Mouse (Mus musculus): Measurements from ENCODE around the gene Map3k12. TPM values are rescaled to one million over a fixed set of nuclear protein-coding genes. Genes with fewer than 3 reads are reported as not detected.

Map3k12 gene
- polyA plus RNA-seq, 1 experiment from 2014 or later, result 17.2 TPM

DNA sequence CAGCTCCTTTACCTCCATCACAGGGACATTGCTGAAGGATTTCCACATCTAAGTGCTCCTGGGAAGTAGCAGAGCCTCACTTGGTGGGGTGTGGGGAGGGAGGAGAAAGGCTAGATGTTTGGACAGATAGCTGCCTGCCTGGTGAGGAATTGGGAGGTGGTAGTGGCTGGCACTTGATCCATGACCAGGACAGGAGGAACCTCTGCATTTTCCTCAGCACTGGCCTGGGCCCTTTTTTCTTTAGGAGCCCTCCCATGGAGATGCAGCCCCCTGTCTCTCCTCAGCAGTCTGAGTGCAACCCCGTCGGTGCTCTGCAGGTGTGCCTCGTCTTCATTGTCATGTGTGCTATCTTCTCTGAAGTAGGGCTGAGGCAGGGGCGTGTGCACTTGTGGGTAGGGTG is 4.6 kb upstream of the Map3k12 start:
- no peak for ATAC-seq (ENCODE audit: low FRiP score, low TSS enrichment)
- H3K4me2 ChIP-seq (replicated peaks; ENCODE audit: low read depth, low read length), result no peak overlapping the region
- H3K36me3 ChIP-seq (ENCODE audit: insufficient read depth, low read length), result peaks cover 22% of the 10 kb centered on the region
- H3K27me3 ChIP-seq (ENCODE audit: insufficient read depth, low read length), result no peaks in the 10 kb centered on the region
- no peak overlapping the region for H3K4me3 ChIP-seq (ENCODE audit: low read length)
- no peak overlapping the region for H3K9ac ChIP-seq (replicated peaks; ENCODE audit: low read length)
- 69% methylated on average over 4 of the region's 4 CpGs for WGBS
- peaks cover 17% of the 10 kb centered on the region for H3K4me1 ChIP-seq (ENCODE audit: insufficient read depth, low read length)
- H3K9me3 ChIP-seq (ENCODE audit: low read length), result no peaks in the 10 kb centered on the region
- no peak overlapping the region for H3K27ac ChIP-seq (ENCODE audit: low read length)

DNA sequence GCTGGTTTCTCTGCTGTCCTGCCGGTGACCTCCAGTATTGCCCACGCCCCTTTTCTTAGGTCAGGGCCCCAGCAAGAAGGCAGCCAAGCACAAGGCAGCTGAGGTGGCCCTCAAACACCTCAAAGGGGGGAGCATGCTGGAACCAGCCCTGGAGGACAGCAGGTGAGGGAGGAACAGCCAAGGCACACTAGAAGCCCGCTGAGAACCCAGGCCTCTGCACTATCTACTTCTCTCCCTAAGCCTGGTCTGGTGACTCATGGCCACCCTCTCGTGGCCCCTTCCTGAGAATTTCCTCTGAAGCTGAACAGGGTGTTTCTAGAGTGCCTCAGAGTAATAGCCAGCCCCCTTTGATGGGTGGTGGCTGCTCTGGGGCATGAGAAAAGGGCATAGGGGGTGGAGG is 3.6 kb upstream of the Map3k12 start:
- no peak for ATAC-seq (ENCODE audit: low FRiP score, low TSS enrichment)
- H3K27ac ChIP-seq (ENCODE audit: low read length), result no peak overlapping the region
- no peaks in the 10 kb centered on the region for H3K9me3 ChIP-seq (ENCODE audit: low read length)
- H3K9ac ChIP-seq (replicated peaks; ENCODE audit: low read length), result peak overlapping the region; percentile 54; the same call in 1 of the 2 replicates
- no peak overlapping the region for H3K4me3 ChIP-seq (ENCODE audit: low read length)
- no peaks in the 10 kb centered on the region for H3K27me3 ChIP-seq (ENCODE audit: insufficient read depth, low read length)
- H3K4me1 ChIP-seq (ENCODE audit: insufficient read depth, low read length), result peaks cover 27% of the 10 kb centered on the region
- WGBS, result 65% methylated on average over 4 of the region's 4 CpGs
- no peak overlapping the region for H3K4me2 ChIP-seq (replicated peaks; ENCODE audit: low read depth, low read length)
- peaks cover 22% of the 10 kb centered on the region for H3K36me3 ChIP-seq (ENCODE audit: insufficient read depth, low read length)

DNA sequence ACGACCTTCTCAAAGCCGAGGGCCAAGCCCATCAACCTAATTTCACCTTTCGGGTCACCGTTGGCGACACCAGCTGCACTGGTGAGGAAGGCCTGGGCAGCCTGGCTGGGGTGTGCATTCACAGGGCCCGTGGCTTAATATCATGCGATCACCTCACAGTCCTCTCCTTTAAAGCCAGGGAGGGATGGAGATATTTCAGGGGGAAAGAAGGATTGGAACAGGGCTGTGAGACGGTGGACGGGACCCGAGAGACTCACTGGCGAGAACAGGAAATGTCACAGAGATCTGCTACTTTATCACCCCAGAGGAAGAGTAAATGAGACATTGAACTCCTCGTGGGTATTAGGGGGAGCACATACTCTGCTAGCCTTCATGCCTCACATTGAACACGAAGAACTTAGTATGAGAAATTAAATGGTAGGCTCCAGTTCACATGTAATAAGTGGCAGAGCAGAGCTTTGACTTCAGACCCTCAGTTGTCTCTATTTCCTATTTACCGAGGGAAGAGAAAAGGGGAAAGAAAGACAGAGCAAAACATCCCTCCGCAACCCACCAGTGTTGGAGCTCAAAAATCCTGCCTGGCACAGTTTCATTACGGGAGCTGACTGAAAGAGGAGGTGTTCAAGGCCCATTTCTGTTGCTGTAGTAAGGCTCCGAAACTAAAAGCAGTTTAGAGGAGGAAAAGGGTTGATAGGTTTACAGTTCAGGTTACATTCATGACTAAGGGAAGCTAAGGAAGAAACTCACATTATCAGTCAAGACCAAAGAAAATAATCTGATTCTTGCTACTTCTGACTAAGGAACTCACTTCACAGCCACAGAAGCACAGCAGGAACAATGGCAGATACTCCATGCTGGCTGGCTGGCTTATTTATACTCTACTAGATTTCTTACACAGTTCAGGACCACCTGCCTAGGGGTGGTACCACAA is 2.6 kb upstream of the Map3k12 start:
- Histone ChIP-seq H3K9me3 (ENCODE audit: low read length) (no peaks in the 10 kb centered on the region), H3K27me3 (ENCODE audit: insufficient read depth, low read length) (no peaks in the 10 kb centered on the region), H3K9ac (replicated peaks; ENCODE audit: low read length) (peak overlapping the region; percentile 85), H3K4me2 (replicated peaks; ENCODE audit: low read depth, low read length) (peak overlapping the region; percentile 84), H3K27ac (ENCODE audit: low read length) (peak overlapping the region; percentile 99), H3K36me3 (ENCODE audit: insufficient read depth, low read length) (peaks cover 22% of the 10 kb centered on the region), H3K4me1 (ENCODE audit: insufficient read depth, low read length) (peaks cover 30% of the 10 kb centered on the region), H3K4me3 (ENCODE audit: low read length) (peak overlapping the region; percentile 66)
- no peak for ATAC-seq (ENCODE audit: low FRiP score, low TSS enrichment)
- WGBS, result 54% methylated on average over 17 of the region's 17 CpGs

DNA sequence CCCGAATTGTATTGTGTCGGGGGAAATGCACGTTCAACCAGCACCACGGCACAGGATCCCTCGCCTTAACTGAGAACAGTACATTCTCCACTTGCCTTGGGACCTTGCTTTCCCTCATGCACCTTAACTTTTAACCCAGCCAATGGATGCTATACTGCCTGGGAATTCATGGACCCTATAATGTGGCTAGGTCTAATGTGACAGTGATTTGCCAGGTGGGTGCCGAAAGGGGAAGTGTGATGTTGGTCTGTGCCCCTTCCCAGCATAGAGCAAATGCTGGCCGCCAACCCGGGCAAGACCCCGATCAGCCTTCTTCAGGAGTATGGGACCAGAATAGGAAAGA is 2.0 kb upstream of the Map3k12 start:
- Histone ChIP-seq H3K9ac (replicated peaks; ENCODE audit: low read length) (peak overlapping the region; percentile 85), H3K4me3 (ENCODE audit: low read length) (peak overlapping the region; percentile 66), H3K27me3 (ENCODE audit: insufficient read depth, low read length) (no peaks in the 10 kb centered on the region), H3K36me3 (ENCODE audit: insufficient read depth, low read length) (peaks cover 17% of the 10 kb centered on the region), H3K4me1 (ENCODE audit: insufficient read depth, low read length) (peaks cover 30% of the 10 kb centered on the region), H3K27ac (ENCODE audit: low read length) (peak overlapping the region; percentile 99), H3K9me3 (ENCODE audit: low read length) (no peaks in the 10 kb centered on the region), H3K4me2 (replicated peaks; ENCODE audit: low read depth, low read length) (peak overlapping the region; percentile 84)
- no peak for ATAC-seq (ENCODE audit: low FRiP score, low TSS enrichment)
- WGBS, result 16% methylated on average over 9 of the region's 9 CpGs

DNA sequence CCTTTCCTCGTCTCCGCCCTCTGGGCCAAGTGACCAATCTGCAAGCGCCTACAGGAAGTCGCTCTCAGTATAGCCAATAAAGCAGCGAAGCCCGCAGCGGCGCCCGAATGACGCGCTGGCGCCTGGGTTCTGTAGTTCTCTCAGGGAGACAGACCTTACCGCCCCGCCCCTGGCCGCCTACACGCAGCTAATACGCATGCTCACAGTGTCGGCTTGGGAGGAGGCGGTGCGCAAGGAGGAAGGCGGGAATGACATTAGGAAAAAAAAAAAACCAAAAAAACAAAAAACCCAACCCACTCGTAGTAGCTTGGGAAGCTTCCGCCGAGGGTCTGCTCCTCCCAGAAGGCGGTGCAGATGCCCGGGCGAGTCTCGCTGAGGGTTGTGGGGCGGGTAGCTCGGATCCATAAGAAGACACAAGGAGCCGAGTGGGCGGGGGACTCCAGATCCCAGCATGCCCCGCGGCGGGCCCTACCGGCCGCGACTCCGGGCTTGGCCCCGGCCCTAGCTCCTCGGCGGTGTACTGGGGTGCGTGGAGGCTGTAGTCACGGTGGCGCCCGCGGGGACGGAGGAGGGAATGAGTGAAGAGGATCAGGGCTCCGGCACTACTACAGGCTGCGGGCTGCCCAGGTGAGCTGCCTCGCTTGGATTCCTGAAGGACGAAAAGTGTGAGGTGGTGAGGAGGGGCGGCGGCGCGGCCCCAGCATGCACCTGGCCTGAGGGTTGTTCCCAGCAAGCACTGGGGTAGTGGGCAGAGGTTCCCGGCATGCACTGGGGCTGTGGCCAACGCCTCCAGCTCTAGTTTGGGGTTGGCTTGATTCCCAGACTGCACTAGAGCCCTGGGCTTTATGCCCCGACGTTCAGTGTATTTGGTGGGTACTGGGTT is 1.4 kb upstream of the Map3k12 start, which contains the start of gene Tarbp2:
Gene Tarbp2 (plus strand): TSS at position 217 of the 883 bp plus-strand sequence.
- Histone ChIP-seq H3K9ac (replicated peaks; ENCODE audit: low read length) (peak within 1 kb of the TSS; percentile 85), H3K9me3 (ENCODE audit: low read length) (no peaks in the 10 kb centered on the region), H3K4me3 (ENCODE audit: low read length) (peak within 1 kb of the TSS; percentile 66), H3K4me2 (replicated peaks; ENCODE audit: low read depth, low read length) (peak within 1 kb of the TSS; percentile 84), H3K4me1 (ENCODE audit: insufficient read depth, low read length) (peaks cover 30% of the 10 kb centered on the region), H3K36me3 (ENCODE audit: insufficient read depth, low read length) (peaks cover 13% of the 10 kb centered on the region), H3K27me3 (ENCODE audit: insufficient read depth, low read length) (no peaks in the 10 kb centered on the region), H3K27ac (ENCODE audit: low read length) (peak within 1 kb of the TSS; percentile 99)
- ATAC-seq (ENCODE audit: low FRiP score, low TSS enrichment), result peak; percentile 93
- WGBS, result 1% methylated on average over 60 of the region's 60 CpGs

DNA sequence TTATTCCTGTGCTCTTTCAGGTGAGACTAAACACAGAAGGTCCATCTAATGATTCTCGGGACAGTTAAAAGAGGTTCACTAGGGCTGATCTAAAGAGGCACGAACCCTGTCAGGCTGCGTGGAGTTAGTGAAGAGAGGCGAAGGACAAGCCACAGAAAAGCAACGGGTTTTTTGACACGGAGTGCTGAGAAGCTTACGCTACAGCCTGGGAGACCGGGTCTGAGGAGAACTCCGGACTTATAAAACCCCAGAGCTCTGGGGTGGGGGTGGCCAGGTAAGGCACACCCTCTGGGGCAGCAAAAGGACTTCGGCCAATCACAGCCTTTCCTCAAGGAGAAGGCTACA is 739 bp upstream of the Map3k12 start:
- ATAC-seq (ENCODE audit: low FRiP score, low TSS enrichment), result no peak
- Histone ChIP-seq H3K27ac (ENCODE audit: low read length) (peak overlapping the region; percentile 77), H3K4me2 (replicated peaks; ENCODE audit: low read depth, low read length) (peak overlapping the region; percentile 84), H3K4me1 (ENCODE audit: insufficient read depth, low read length) (peaks cover 34% of the 10 kb centered on the region), H3K9ac (replicated peaks; ENCODE audit: low read length) (peak overlapping the region; percentile 76), H3K9me3 (ENCODE audit: low read length) (no peaks in the 10 kb centered on the region), H3K27me3 (ENCODE audit: insufficient read depth, low read length) (no peaks in the 10 kb centered on the region), H3K4me3 (ENCODE audit: low read length) (peak overlapping the region; percentile 66), H3K36me3 (ENCODE audit: insufficient read depth, low read length) (peaks cover 11% of the 10 kb centered on the region)
- 0% methylated on average over 10 of the region's 10 CpGs for WGBS

DNA sequence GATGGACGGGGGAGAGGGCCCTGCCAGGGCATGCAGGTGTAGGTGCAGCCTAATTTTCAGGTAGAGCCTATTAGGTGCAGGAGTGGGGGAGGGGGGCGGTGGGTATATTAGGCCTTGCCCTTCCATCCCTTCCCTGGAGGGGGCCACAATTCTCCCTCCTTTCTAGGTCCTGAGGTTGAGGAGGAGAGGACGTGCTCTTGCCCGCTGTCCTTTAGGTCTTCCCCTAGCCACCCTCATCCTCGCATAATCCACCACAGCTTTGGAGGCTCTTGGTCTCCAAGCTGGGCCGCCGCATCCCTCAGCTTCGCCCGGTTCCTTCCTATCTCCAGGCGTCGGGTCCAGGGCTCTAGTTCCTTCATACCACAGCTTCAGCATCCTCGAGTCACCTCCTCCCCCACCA is 571 bp downstream of the Map3k12 start:
- peak overlapping the region; percentile 76 for H3K9ac ChIP-seq (replicated peaks; ENCODE audit: low read length)
- H3K4me2 ChIP-seq (replicated peaks; ENCODE audit: low read depth, low read length), result peak overlapping the region; percentile 84
- no peaks in the 10 kb centered on the region for H3K27me3 ChIP-seq (ENCODE audit: insufficient read depth, low read length)
- peak overlapping the region; percentile 66 for H3K4me3 ChIP-seq (ENCODE audit: low read length)
- ATAC-seq (ENCODE audit: low FRiP score, low TSS enrichment), result no peak
- H3K9me3 ChIP-seq (ENCODE audit: low read length), result no peaks in the 10 kb centered on the region
- peaks cover 47% of the 10 kb centered on the region for H3K4me1 ChIP-seq (ENCODE audit: insufficient read depth, low read length)
- WGBS, result 2% methylated on average over 12 of the region's 12 CpGs
- H3K36me3 ChIP-seq (ENCODE audit: insufficient read depth, low read length), result 0 out of 2 replicates have a peak, but pooled peaks cover 2% of the 10 kb centered on the region
- peak overlapping the region; percentile 77 for H3K27ac ChIP-seq (ENCODE audit: low read length)

DNA sequence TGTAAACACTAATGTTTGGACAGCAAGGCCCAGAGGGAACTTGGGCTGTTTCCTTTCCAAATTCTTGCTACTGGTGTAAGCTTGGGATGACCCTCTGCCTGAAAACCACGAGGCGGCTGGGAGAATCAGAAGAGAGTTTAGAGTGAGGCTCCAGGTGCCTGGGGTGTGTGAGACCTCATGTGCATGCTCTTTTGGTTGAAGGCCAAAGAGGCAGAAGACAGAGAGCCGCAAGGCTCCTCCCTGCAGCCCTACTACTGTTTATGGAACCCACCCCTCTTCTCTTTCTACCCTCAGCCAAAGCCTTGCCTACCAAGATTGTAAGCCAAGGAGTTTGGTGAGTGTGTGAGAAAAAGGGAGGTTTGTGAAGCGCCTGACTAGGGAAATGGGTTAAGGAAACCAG is 1.1 kb downstream of the Map3k12 start:
- Histone ChIP-seq H3K27me3 (ENCODE audit: insufficient read depth, low read length) (no peaks in the 10 kb centered on the region), H3K27ac (ENCODE audit: low read length) (peak overlapping the region; percentile 77; the same call in 1 of the 2 replicates), H3K4me2 (replicated peaks; ENCODE audit: low read depth, low read length) (peak overlapping the region; percentile 84), H3K9ac (replicated peaks; ENCODE audit: low read length) (peak overlapping the region; percentile 76), H3K9me3 (ENCODE audit: low read length) (no peaks in the 10 kb centered on the region), H3K36me3 (ENCODE audit: insufficient read depth, low read length) (no peaks in the 10 kb centered on the region), H3K4me1 (ENCODE audit: insufficient read depth, low read length) (peaks cover 52% of the 10 kb centered on the region), H3K4me3 (ENCODE audit: low read length) (peak overlapping the region; percentile 66)
- no peak for ATAC-seq (ENCODE audit: low FRiP score, low TSS enrichment)
- WGBS, result 33% methylated on average over 4 of the region's 4 CpGs

DNA sequence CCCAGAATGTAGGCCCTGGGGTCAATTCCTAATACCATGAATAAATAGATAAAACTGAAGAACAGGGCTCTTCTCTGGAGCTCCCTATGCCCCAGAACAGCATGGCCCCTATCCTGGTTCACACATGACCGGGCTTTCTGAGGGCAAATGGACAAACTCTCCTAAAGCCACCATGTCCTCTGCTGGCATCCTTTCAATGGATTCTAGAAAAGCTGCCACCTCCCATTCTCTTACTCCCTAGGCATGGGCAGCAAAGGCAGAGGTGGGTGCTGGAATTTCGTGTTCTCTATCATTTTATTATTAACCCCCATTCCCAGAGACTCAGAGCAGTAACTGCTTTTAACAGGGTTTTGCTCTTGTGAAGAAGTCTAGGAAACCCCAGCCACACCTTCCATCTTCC is 1.6 kb downstream of the Map3k12 start:
- 0 out of 2 replicates have a peak overlapping the region, but pooled peaks have one; percentile 66 for H3K4me3 ChIP-seq (ENCODE audit: low read length)

More for the DNA sequence above, 1.6 kb downstream of the Map3k12 start:
- no peaks in the 10 kb centered on the region for H3K36me3 ChIP-seq (ENCODE audit: insufficient read depth, low read length)
- H3K27me3 ChIP-seq (ENCODE audit: insufficient read depth, low read length), result no peaks in the 10 kb centered on the region
- peaks cover 49% of the 10 kb centered on the region for H3K4me1 ChIP-seq (ENCODE audit: insufficient read depth, low read length)
- H3K9me3 ChIP-seq (ENCODE audit: low read length), result no peaks in the 10 kb centered on the region
- 90% methylated on average over 2 of the region's 2 CpGs for WGBS
- no peak for ATAC-seq (ENCODE audit: low FRiP score, low TSS enrichment)
- H3K27ac ChIP-seq (ENCODE audit: low read length), result no peak overlapping the region
- H3K4me2 ChIP-seq (replicated peaks; ENCODE audit: low read depth, low read length), result peak overlapping the region; percentile 84
- H3K9ac ChIP-seq (replicated peaks; ENCODE audit: low read length), result no peak overlapping the region

All from kidney, embryonic 16.5 days (tissue).